Mouse (Mus musculus): ENCODE results near the gene Olfr1110. TPM values are rescaled to one million over a fixed set of nuclear protein-coding genes. Genes with fewer than 3 reads are reported as not detected.

The Olfr1110 gene
- not detected for polyA plus RNA-seq (2017; shearing (Covaris generic))

GRCm38 (mm10) chr2:87140200-87140599, at the start of gene Olfr1110:
TSS of gene Olfr1110 (minus strand) at chr2:87140300.

GRCm38 (mm10) chr2:87187498-87187897, 47.4 kb upstream of the Olfr1110 start, which contains the start of gene Olfr1112:
TSS of gene Olfr1112 (plus strand) at chr2:87187798.

GRCm38 (mm10) chr2:87152524-87152923, 12.4 kb upstream of the Olfr1110 start, which contains the start of gene Olfr1111:
TSS of gene Olfr1111 (minus strand) at chr2:87152624.

GRCm38 (mm10) chr2:87114467-87114866, 25.6 kb downstream of the Olfr1110 start, which contains the start of gene Olfr259:
TSS of gene Olfr259 (minus strand) at chr2:87114567.

GRCm38 (mm10) chr2:87095908-87096307, 44.2 kb downstream of the Olfr1110 start, which contains the start of gene Olfr1109:
TSS of gene Olfr1109 (minus strand) at chr2:87096008.

Other genes with a start within 250 kb of the Olfr1110 start
- under 1 TPM in 1 of 2 experiments, not detected in 1; 0.17 TPM for gene Olfr1097, start 248.1 kb downstream of the Olfr1110 start, polyA plus RNA-seq (2017; shearing (Covaris generic))
- under 1 TPM in 1 of 2 experiments, not detected in 1; 0.37 TPM for gene Olfr1098, start 215.8 kb downstream of the Olfr1110 start, polyA plus RNA-seq (2017; shearing (Covaris generic))
- not detected for gene Olfr1099, start 179.6 kb downstream of the Olfr1110 start, polyA plus RNA-seq (2017; shearing (Covaris generic))
- not detected for gene Olfr1100, start 160.3 kb downstream of the Olfr1110 start, polyA plus RNA-seq (2017; shearing (Covaris generic))
- gene Olfr1101, start 149.1 kb downstream of the Olfr1110 start, polyA plus RNA-seq (2017; shearing (Covaris generic)), result not detected
- gene Olfr1102, start 141.9 kb downstream of the Olfr1110 start, polyA plus RNA-seq (2017; shearing (Covaris generic)), result not detected
- not detected for gene Olfr1104, start 113.2 kb downstream of the Olfr1110 start, polyA plus RNA-seq (2017; shearing (Covaris generic))
- under 1 TPM; 0.11 TPM for gene Olfr1105, start 103.8 kb downstream of the Olfr1110 start, polyA plus RNA-seq (2017; shearing (Covaris generic))
- gene Olfr1106, start 88.0 kb downstream of the Olfr1110 start, polyA plus RNA-seq (2017; shearing (Covaris generic)), result under 1 TPM in 1 of 2 experiments, not detected in 1; 0.18 TPM
- not detected for gene Olfr1107, start 64.5 kb downstream of the Olfr1110 start, polyA plus RNA-seq (2017; shearing (Covaris generic))
- under 1 TPM in 1 of 2 experiments, not detected in 1; 0.23 TPM for gene Olfr1109, start 44.3 kb downstream of the Olfr1110 start, polyA plus RNA-seq (2017; shearing (Covaris generic))
- gene Olfr259, start 25.7 kb downstream of the Olfr1110 start, polyA plus RNA-seq (2017; shearing (Covaris generic)), result not detected
- gene Olfr1111, start 12.3 kb upstream of the Olfr1110 start, polyA plus RNA-seq (2017; shearing (Covaris generic)), result not detected
- gene Olfr1112, start 47.5 kb upstream of the Olfr1110 start, polyA plus RNA-seq (2017; shearing (Covaris generic)), result not detected
- not detected for gene Olfr1113, start 68.7 kb upstream of the Olfr1110 start, polyA plus RNA-seq (2017; shearing (Covaris generic))
- gene Olfr1115, start 107.7 kb upstream of the Olfr1110 start, polyA plus RNA-seq (2017; shearing (Covaris generic)), result not detected
- gene Olfr1116, start 127.2 kb upstream of the Olfr1110 start, polyA plus RNA-seq (2017; shearing (Covaris generic)), result under 1 TPM in 1 of 2 experiments, not detected in 1; 0.17 TPM
- under 1 TPM in 1 of 2 experiments, not detected in 1; 0.09 TPM for gene Olfr1118, start 167.3 kb upstream of the Olfr1110 start, polyA plus RNA-seq (2017; shearing (Covaris generic))
- gene Olfr1120, start 214.5 kb upstream of the Olfr1110 start, polyA plus RNA-seq (2017; shearing (Covaris generic)), result under 1 TPM in 1 of 2 experiments, not detected in 1; 0.10 TPM
- gene Olfr1121, start 229.6 kb upstream of the Olfr1110 start, polyA plus RNA-seq (2017; shearing (Covaris generic)), result not detected
- gene Olfr1122, start 245.5 kb upstream of the Olfr1110 start, polyA plus RNA-seq (2017; shearing (Covaris generic)), result under 1 TPM in 1 of 2 experiments, not detected in 1; 0.21 TPM